Mouse (Mus musculus) v-Abl transformed pro-B cells (cell line): ENCODE measurements around the gene Cpne9.

Experiments
- in situ Hi-C, 2 experiments: fragments of 400-800 bp; cut with MboI; formaldehyde crosslinking; loops; one replicate each; pipeline ENCODE4 v1.15.1; 2025; ENCODE audit not compliant: unreplicated experiment in 2 of 2

Gene Cpne9

DNA sequence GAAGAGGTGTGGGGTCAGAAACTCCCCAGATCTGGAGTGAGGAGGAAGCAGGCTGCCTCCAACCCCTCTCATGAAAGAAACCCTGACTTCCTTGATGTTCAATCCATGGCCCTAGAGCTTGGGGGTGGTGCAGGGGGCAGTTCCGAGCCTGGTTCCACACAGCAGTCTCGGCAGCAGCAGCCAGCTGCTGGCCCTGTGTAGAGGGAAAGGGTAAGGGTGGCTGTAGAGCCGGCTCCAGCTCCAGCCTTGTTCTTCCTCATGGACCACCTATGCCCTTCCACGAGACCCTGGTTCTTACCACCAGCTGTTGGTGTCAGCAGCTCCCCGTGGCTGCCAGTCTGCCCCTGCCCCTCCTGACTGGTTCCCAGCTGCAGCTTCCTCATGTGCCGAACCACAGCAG is 52.1 kb downstream of the Cpne9 start:
- in situ Hi-C loops: loop anchor here in 1 of 2 experiments (25.0 kb wide), 1 partner anchor 622 kb away; no protein-coding TSS in a partner anchor

DNA sequence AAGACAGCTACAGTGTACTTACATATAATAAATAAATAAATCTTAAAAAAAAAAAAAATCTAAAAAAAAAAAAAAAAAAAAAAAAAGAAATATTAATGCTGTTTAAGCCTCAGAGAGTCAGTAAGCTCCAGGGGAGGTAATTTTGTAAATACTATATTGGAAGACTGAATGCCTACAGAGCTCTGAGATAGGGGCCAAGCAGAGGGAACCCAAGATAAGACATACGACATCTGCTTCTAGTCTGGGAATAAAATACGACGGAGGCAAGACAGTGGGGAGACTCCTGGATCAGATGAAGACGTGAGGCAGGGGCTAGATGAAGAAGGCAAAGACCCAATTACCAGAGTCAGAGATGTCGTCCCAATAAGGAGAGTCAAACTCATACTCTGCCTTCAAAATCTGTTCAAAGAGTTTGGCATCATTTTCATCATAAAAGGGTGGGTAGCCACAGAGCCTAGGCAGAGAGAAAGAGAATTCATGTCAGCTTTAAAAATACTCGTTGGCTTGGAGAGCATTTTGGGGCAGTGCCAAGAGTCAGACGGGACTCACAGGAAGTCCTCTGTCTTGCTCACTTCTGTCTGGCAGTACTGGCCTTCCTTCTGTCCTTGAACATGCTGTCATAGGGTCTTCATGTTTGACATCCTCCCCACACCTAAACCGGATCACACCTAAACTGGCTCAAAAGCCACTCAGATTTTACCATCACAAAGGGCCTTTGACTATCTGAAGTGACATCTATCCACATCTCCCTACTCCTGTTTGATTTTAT is 54.9 kb downstream of the Cpne9 start:
- in situ Hi-C loops: loop anchor here in 1 of 2 experiments (25.0 kb wide), 1 partner anchor 625 kb away; no protein-coding TSS in a partner anchor

DNA sequence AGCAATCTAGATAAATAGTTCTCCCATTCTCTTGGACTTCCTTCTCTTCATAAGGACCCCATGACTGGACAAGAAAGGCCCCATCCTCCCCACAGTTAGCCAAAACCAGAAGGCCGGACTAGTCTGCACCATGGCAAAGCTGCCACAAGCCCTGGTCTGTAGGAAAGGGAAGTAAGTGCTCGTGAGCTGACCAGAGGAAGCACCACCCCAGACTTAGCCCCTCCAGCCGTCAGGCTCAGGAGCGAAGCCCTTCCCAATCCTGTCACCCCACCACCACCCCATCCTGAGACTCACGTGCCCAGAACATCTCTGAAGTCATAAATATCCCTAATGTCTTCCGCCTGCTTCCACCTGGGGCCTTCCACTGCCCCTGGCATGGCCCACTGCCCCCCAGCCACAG is 59.5 kb downstream of the Cpne9 start:
- in situ Hi-C loops: loop anchor here in 1 of 2 experiments (25.0 kb wide), 1 partner anchor 629 kb away; no protein-coding TSS in a partner anchor

- in situ Hi-C loops: loop anchor here in 1 of 2 experiments (25.0 kb wide), 1 partner anchor 630 kb away; no protein-coding TSS in a partner anchor
Measured at GRCm38 (mm10) chr6:113342297-113342696, 60.2 kb downstream of the Cpne9 start.

- in situ Hi-C loops: loop anchor here in 1 of 2 experiments (25.0 kb wide), 1 partner anchor 631 kb away; no protein-coding TSS in a partner anchor
Measured at GRCm38 (mm10) chr6:113343177-113344092, 61.3 kb downstream of the Cpne9 start, which contains the start of gene Camk1. Gene Camk1 (minus strand): TSS chr6:113343984.

- in situ Hi-C loops: loop anchor here in 1 of 2 experiments (25.0 kb wide), 1 partner anchor 632 kb away; no protein-coding TSS in a partner anchor
Measured at GRCm38 (mm10) chr6:113344321-113344720, 62.2 kb downstream of the Cpne9 start.

DNA sequence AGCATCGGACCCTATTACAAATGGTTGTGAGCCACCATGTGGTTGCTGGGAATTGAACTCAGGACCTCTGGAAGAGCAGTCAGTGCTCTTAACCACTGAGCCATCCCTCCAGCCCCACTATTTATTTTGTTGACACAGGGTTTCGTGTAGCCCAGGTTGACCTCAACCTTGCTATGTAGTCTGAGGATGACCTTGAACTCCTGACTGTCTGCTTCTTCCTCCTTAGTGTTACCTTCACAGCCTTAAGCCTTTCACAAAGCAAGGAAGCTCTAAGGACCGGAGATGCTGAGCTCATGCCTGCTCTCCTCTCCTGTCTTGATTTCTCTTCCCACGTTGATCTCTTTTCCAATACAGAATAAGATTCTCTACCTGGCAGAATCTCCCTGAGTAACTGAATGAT is 64.8 kb downstream of the Cpne9 start:
- in situ Hi-C loops: loop anchor here in 1 of 2 experiments (25.0 kb wide), 1 partner anchor 635 kb away; no protein-coding TSS in a partner anchor

DNA sequence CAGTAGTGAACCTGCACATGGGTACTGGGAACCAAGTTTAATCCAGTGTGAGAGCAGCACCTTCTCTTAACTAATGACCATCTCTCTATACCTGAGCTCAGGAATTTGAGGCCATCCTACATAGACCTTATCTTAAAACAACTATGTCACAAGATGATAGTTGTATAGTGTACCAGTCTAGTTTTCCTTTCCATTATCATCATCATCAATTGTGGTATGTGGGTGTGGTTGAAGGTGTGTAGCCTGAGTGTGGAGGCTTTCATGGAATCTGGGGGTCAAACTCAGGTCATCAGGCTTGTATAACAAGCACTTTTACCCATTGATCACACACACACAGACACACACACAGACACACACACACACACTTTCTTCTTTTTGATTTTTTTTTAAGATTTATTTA is 68.4 kb downstream of the Cpne9 start:
- in situ Hi-C loops: no loop called here

DNA sequence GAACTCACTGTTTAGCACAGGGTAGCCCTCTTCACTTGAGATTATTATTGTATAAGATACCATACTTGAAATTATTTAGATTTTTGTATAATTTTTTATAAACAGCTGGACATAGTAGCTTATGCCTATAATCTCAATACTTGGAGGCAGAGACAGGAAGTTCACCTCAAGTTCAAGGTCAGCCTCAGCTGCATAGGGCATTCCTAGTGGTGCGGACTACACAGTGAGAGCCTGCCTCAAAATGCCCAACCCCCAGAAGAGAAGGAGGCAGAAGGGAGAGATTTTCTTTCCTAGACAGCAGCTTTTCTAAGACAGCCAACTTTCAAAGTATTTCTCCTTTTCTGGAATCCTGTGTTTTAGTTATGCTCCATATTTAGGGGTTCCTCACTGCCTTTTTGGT is 69.1 kb downstream of the Cpne9 start:
- in situ Hi-C loops: no loop called here

DNA sequence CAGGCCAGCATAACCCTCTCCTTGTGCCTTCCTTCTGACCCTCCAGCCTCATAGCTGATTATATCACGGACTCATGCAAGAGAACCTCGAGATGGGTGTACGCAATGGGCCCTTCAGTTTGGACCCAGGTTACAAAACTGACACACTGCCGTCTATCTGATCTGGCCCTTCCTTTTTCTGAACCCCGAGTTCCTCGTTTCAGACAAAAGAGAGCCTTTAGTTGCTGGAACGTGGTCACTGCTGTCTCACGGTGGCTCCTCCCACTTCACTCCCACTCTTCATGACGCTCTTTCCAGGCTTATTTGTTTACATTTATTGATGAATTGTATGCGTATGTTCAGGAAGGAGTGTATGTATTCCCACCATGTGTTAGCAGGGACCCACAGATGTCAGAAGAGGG is 69.5 kb downstream of the Cpne9 start:
- in situ Hi-C loops: no loop called here

DNA sequence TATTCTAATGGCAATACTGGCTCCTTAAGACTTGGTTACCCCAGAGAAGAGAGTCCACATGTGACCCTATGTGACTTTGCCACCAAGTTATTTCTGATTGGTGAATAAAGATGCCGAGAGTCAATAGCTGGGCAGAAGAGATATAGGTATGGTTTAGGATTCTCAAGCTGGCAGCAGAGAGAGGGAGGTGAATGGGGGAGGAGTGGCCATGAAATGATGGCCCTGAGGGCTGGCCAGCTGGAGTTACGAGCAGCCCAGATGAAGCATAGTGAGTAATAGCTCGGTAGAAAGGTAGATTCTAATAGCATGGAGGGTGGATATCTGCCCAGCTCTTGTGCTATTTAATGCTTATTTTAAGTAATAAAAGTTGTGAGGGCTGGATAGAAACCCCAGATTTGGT is 70.7 kb downstream of the Cpne9 start:
- in situ Hi-C loops: no loop called here

- in situ Hi-C loops: no loop called here
Measured at GRCm38 (mm10) chr6:113353696-113354095, 71.6 kb downstream of the Cpne9 start.
